Mouse (Mus musculus) c-Kit-positive CD71-positive TER-119-negative erythroid progenitor cells, embryonic 14.5 days (primary cell): ENCODE measurements around the gene Olfr512.

Experiments
- DNase-seq: peaks from one replicate; pipeline ENCODE4 v3.0.0-alpha.2; 2013; ENCODE audit warnings: low read depth

The Olfr512 gene

DNA sequence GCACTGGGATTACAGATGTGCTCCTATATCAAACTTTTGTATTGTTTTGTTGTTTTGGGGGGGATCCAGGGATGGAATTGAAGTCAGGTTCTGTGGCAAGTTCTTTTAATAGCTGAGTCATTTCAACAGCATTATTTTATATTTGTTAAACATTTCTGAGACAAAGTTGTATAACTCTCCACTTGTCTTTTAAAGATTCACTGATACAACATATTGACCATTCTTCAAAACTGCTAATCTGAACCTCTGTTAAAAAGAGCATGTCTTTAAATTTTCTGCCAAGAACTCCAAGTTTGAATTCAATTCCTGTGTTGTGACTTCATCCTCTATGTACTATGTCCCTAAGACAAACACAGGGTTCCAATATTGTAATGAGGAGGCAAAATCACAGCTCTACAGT is at the start of gene Olfr512:
Gene Olfr512, plus strand, starts transcription at position 301 of the 400 bp plus-strand sequence.
- no peak for DNase-seq

- DNase-seq: no peak
These were observed 47.0 kb upstream of the Olfr512 start, which contains the start of gene Olfr510 for GRCm38 (mm10) chr7:108666118-108666517. Olfr510 (plus strand) TSS chr7:108666418.

DNA sequence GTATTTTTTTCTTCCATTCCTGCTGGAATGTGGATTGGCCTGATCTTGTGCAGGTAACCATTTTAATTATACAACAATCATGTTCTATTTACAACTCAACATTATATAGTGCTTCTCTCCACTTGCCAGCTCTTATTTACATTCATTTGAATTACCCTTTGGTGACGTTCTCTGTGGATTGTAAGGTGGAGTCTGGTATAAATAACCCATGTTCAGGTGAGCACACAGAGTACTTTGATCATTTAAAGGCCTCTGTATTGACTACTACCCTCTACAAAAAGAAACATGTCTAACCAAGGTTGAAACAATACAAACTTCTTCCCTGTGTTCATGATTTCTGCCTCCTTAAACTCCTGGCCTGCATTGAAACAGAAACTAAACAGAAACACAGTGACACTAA is 42.1 kb upstream of the Olfr512 start:
- DNase-seq: no peak

DNA sequence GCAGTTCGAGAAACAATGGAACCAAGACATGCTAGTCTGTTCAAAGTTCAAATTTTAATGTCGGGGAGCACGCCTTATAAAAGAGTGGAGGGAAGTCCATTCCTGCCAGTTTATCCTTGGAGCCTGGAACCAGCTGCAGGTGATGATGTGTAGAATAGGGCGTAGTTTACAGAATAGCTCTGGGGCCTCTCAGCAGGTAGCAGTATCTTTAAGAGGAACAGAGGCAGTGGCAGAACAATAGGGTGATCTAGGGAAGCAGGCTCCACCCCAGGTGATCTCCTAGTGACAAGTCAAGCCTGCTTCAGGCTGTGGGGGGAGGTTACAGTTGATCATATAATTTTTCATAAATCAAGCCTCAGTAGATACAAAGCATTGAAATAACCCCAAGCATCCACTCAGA is 34.2 kb upstream of the Olfr512 start:
- DNase-seq: no peak

- DNase-seq: no peak
These were observed 37.6 kb downstream of the Olfr512 start, which contains the start of gene Olfr513 for GRCm38 (mm10) chr7:108750673-108751072. Olfr513 (plus strand) TSS chr7:108750973.

DNA sequence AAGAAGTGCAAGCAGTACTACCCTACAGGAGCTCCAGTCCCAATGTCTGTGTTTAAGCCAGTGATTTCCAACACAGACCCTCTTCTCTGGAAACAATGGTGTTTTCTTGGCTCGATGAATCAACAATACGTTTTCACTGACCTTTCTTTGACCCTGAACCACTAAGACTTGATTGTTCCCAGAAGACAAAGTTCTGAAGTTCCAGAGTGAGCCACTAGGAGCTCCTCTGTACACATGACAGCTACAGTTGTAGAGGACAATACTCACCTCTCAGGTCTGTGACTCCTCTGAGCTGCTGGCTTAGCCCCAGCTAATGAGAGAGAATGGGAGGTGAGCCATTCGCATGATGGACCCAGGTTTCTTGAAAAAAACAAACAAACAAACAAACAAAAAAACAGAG is 47.3 kb downstream of the Olfr512 start:
- no peak for DNase-seq
